Mouse (Mus musculus) layer of hippocampus, adult 8-10 months (tissue): ENCODE data around the gene Snf8. TPM values are rescaled to one million over a fixed set of nuclear protein-coding genes. Genes with fewer than 3 reads are reported as not detected.

Source experiments
- DNase-seq, 2 experiments: peaks; one replicate each; pipeline ENCODE4 v3.0.0; 2022; ENCODE audit warnings: low spot score in 2 of 2
- total RNA-seq, 4 experiments: library from RNA; stranded (reverse); gene quantifications; 2 replicates each; pipeline ENCODE4 v1.2.4; 2022

Snf8 gene
- total RNA-seq, 4 experiments from 2014 or later = 88.0 to 114 (median 95.9) TPM

DNA sequence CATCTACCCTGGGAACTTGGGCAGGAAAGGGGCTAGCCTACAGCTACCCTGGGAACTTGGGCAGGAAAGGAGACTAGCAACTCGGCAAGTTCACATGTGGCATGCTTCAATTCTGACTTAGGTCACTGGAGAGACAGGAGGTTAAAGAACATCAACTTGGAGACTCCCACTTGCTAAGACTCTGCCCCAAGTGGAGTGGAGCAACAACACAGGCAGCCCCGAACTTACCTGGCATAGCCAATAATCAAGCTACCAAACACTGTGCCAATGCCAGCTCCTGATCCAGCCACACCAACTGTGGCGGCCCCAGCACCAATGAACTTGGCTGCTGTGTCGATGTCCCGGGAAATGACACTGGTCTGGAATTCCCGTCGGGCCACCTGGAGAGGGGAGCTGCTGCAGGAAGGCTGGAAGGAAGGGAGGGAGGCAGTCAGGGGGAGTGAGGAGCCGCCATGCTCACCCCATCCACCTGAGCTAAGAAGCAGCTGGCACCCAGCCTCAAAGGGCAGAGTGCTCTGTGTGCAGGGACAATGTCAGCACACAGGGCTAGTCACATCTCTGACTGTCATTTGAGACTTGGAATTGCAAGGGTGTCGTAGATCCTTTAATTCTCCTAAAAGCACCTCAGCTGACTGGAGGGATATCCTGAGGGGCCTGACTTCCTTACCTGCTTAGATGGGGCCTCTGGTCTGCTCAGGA, 38.8 kb downstream of the Snf8 start:
- DNase-seq = no peak

DNA sequence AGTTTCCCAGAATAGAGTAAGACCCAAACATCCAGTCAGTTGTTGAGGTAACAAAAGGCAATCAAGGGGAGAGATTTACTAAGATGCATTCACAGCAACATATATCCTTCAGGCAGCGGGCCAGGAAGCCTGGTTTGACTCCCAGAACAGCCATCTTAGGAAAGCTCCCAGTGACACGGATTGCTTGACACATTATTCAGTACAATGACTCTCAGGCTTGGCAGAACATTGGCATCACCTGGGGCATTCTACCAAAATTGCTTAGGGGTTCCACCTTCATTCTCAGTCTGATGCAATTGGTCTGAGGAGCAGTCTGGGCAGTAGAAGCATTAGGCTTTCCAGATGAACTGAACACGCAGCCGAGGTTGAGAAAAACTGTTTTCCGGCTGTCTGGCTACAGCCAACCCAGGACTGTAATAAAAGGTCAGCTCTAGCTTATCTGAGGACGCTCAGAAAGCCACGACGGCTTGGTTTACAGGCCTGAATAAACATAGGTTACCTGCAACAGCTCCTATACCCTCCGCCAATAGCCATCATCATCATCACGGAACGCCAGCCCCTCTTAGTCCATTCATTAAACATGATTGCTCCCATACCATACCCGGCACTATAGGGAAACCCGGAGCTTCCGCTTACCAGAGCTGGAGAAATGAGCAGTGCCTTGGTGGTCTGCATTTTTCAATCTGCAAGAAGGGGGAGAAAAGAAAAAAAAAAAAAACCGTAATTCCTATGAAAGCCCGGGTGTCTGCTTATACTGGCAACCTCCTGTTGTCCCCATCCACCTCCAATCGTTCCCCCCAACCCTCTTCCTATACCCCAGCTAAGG, 39.9 kb downstream of the Snf8 start:
- DNase-seq = peak in 1 of 2 experiments; percentile 21

DNA sequence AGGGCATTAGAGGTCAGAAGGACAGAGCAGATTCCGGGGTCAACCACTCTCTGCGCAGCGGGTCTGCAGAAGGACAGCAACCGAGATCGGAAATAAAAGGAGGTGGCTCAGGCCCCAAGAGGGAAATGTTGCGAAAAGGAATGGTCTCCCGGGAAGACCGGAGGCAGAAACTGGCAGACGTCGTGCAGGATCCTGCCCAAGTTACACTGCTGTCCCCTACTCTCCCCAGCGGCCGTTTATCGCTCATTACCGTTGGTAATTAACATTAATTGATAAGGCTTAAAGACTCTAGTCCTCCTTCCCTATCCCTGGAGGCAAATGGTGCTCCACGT, 40.5 kb downstream of the Snf8 start:
- peak; percentile 18 to 25 for DNase-seq

DNA sequence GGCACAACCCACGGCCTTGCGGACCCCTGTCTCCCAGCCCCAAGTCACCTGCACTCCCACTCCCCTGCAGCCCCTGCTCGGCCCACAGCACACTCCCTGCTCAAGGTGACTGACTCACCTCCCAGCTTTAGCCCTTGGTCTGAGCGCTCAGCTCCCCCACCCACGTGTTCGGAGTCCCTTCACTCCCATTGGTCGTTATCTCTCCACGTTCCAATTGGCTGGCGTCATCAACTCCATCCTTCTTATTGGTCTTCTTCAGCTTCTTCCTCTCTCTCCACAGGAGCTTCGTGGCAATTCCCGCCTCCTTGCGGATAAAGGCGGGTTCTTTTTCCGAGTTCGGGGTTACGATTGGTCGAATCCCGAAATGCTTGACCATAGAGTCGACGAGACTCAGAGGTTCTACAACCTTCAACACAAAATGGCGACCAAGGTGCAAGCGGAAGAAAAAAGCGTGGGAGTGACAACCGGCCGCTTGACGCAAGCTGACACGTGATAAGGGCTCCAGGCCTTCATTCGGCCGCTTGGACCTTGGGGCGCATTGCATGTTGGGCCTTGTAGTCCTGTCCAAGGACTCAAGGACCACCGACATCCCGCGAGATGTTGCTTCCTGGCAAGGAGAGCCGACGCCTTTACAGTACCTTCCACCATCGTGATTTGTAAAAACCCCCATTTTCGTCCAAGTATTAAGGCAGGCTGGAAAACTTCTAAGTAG, 41.0 kb downstream of the Snf8 start, which contains the start of gene Atp5g1:
TSS of gene Atp5g1 (minus strand) at position 162 of the 712 bp plus-strand sequence.
- DNase-seq = peak; percentile 99 to 100

DNA sequence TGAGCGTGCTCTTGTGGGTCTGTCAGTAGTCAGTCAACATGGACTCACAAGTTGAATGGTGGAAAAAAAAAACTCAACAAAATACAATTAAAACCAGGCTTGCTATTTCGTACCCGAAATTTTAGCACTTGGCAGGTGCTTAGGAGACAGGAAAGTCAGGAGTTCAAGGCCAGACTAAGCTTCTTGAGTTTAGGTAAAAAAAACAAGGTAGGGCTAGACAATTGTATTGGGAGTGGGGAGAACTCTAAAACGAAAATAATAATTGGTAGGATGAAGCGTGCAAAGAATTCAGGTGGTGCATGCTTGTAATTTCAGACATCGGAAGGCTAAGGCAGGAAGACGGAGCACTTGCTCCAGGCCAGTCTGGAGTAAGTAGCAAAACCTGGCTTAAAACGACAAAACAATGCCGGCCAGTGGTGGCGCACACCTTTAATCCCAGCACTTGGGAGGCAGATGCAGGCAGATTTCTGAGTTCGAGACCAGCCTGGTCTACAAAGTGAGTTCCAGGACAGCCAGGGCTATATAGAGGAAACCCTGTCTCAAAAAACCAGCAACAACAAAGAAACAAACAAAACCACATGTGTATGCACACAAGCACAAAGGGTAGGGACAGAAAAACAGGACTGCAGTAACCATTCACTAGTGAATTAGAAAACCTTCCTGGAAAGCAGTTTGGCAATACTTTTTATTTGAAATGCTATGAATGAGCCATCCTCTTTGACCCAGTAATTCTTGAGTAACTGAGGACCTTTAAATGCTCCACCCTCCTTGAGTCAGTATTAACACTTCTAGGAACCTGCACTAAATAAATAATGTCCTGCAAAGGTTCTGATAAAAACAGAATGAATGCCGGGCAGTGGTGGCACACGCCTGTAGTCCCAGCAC, 41.8 kb downstream of the Snf8 start:
- DNase-seq = no peak

DNA sequence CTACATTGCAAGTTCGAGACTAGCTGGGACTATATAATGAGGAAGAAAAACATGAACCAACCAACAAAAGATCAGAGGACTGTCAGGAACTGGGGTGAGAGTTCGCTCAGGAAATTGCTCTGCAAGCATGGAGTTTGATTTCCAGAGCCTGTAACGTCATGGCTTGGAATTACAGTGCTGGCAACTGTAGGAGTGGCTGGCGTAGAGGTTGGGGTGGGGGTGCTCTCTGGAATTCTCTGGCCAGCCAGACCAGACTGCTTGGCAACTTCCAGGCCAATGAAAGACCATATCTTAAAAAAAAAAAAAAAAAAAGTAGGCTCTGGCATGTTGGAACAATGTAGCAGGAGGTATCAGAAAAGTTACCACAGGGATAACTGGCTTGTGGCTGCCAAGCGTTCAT, 46.1 kb downstream of the Snf8 start:
- no peak for DNase-seq

DNA sequence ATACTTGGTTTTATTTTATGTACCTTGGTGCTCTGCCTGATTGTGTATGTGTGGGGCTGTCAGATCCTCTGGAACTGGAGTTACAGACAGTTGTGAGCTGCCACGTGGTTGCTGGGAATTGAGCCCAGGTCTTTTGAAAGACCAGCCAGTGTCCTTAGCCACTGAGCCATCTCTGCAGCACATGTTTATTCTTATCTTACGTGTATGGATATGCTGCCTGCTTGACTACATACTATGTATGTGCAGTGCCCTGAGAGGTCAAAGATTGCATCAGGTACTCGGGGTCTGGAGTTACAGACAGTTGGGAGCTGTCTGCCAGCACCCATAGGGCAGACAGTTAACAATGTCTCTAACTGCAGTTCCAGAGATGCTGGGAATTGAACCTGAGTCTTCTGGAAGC, 48.0 kb downstream of the Snf8 start:
- DNase-seq = no peak

DNA sequence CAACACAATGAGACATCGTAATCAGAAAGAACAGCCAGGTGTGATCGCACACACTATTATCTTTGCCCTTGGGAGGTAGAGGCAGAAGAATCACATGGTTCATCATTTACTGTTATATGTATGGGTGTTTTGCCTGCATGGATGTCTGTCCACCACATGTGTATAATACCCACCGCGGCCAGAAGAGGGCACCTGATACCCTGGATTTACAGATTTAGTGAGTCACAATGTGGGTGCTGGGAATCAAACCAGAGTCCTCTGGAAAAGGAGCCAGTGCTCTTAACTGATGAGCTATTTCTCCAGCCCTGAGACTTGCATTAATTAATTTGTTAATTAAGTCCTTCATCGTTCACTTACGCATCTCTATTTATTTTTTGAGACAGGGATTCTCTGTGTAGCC, 53.3 kb downstream of the Snf8 start:
- DNase-seq = no peak

DNA sequence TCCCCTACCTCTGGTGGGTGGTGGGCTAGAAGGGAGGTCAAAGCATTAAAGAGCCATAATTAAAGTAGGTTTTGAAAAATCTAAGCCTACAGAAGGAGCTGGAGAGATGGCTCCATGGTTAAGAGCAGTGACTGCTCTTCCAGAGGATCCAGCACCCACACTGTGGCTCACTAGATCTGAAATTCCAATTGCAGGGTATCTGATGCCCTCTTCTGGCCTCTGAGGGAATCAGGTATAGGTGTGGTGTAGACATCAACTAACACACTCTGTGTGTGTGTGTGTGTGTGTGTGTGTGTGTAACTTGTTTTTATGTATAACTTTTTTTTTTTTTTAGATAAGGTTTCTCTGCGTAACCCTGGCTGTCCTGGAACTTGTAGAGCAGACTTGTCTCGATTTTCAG, 56.4 kb downstream of the Snf8 start:
- DNase-seq = no peak

DNA sequence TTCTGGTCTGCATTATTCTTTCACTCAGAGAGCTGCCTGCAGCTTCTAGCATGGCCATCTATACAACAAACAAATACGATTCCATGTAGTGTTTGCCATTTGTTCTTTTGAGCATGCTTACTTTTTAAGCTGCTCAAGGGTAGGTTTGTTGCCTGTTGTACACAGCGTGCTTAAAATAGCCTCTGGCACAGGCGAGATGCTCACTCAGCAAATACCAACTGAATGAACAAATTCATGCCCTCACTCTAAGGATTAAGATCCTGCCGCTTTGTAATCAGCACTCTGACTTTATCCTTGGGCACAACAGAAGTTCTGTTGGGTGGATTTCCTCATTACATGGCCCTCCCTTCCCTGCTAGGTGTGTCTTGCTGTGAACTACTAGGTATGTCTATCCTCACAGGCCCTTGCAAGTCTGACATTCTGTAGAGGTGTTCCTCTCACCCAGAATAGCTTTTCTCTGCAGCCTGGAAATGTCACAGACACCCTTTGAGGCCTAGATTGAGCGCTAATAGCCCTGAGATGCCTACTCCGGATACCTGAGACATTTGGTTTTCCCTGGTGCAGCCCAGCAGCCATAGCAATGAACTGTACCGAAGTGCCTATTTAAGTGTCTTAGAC, 58.1 kb downstream of the Snf8 start:
- DNase-seq = no peak

DNA sequence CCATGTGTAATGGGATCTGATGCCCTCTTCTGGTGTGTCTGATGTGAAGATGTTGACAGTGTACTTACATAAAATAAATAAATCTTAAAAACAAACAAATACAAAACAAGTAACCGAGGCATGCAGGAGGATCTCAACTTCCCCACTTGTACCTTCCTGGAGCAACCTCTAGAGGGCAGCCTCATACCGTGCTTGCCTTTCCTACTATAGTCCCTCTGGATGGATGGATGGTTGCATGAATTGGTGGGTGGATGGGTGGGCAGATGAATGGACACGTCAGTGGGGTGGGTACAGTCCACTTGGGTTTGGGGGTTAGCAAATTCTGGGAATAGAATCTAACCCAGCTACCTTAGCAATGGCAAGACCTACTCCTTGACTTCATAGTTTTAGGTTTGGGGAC, 58.7 kb downstream of the Snf8 start:
- DNase-seq = peak in 1 of 2 experiments; percentile 19

Other genes starting within 250 kb of the Snf8 start
- gene Phospho1, start 210.4 kb upstream of the Snf8 start, total RNA-seq = 10 to 100 TPM; 44.2 to 51.8 (median 50.0) TPM
- gene Gngt2, start 197.7 kb upstream of the Snf8 start, total RNA-seq = 10 to 100 TPM in 2 of 4 experiments, 1 to 10 TPM in 2; 1.4 to 20.3 (median 11.8) TPM
- 10 to 100 TPM in 2 of 4 experiments, 1 to 10 TPM in 2; 5.0 to 38.5 (median 21.7) TPM for gene Abi3, start 192.4 kb upstream of the Snf8 start, total RNA-seq
- gene B4galnt2, start 120.0 kb upstream of the Snf8 start, total RNA-seq = not detected
- gene Igf2bp1, start 28.9 kb upstream of the Snf8 start, total RNA-seq = not detected
- not detected for gene Gip, start 10.3 kb upstream of the Snf8 start, total RNA-seq
- 10 to 100 TPM; 55.2 to 57.7 (median 57.1) TPM for gene Ube2z, start 30.5 kb downstream of the Snf8 start, total RNA-seq
- gene Atp5g1, start 40.8 kb downstream of the Snf8 start, total RNA-seq = 100 to 1,000 TPM; 344 to 374 (median 374) TPM
- under 1 TPM in 1 of 4 experiments, not detected in 3; 0.31 TPM for gene Calcoco2, start 77.1 kb downstream of the Snf8 start, total RNA-seq
- under 1 TPM; 0.27 to 0.63 (median 0.42) TPM for gene Ttll6, start 98.9 kb downstream of the Snf8 start, total RNA-seq
- gene Hoxb13, start 159.4 kb downstream of the Snf8 start, total RNA-seq = not detected
- gene Hoxb9, start 236.6 kb downstream of the Snf8 start, total RNA-seq = not detected
- not detected for gene Hoxb8, start 247.0 kb downstream of the Snf8 start, total RNA-seq